Mouse (Mus musculus): ENCODE measurements around the gene Bok.

Gene Bok

GRCm38 (mm10) chr1:93689901-93690496 lies 4.5 kb downstream of the Bok start:
- DNase-seq (ENCODE audit: low spot score): no peak

GRCm38 (mm10) chr1:93691106-93691505 lies 5.6 kb downstream of the Bok start:
- DNase-seq (ENCODE audit: low spot score): no peak

- DNase-seq (ENCODE audit: low spot score): no peak
Observed at GRCm38 (mm10) chr1:93691786-93692357, 6.4 kb downstream of the Bok start.

GRCm38 (mm10) chr1:93692773-93693172 lies 7.3 kb downstream of the Bok start:
- no peak for DNase-seq (ENCODE audit: low spot score)

- no peak for DNase-seq (ENCODE audit: low spot score)
Observed at GRCm38 (mm10) chr1:93693502-93693901, 8.0 kb downstream of the Bok start.

- no peak for DNase-seq (ENCODE audit: low spot score)
Observed at GRCm38 (mm10) chr1:93693943-93694342, 8.5 kb downstream of the Bok start.

- no peak for DNase-seq (ENCODE audit: low spot score)
Observed at GRCm38 (mm10) chr1:93694966-93695365, 9.5 kb downstream of the Bok start.

GRCm38 (mm10) chr1:93697317-93697716 lies 11.9 kb downstream of the Bok start:
- DNase-seq (ENCODE audit: low spot score): no peak

- DNase-seq (ENCODE audit: low spot score): no peak
Observed at GRCm38 (mm10) chr1:93699159-93699558, 13.7 kb downstream of the Bok start.

GRCm38 (mm10) chr1:93702106-93702505 lies 16.6 kb downstream of the Bok start:
- DNase-seq (ENCODE audit: low spot score): no peak

- DNase-seq (ENCODE audit: low spot score): no peak
Observed at GRCm38 (mm10) chr1:93703472-93704048, 18.1 kb downstream of the Bok start.

- DNase-seq (ENCODE audit: low spot score): no peak
Observed at GRCm38 (mm10) chr1:93704341-93704740, 18.9 kb downstream of the Bok start.

GRCm38 (mm10) chr1:93705389-93705788 lies 19.9 kb downstream of the Bok start:
- DNase-seq (ENCODE audit: low spot score): no peak

- DNase-seq (ENCODE audit: low spot score): no peak
Observed at GRCm38 (mm10) chr1:93716166-93716565, 30.7 kb downstream of the Bok start.

- DNase-seq (ENCODE audit: low spot score): no peak
Observed at GRCm38 (mm10) chr1:93721557-93721956, 36.1 kb downstream of the Bok start.

- no peak for DNase-seq (ENCODE audit: low spot score)
Observed at GRCm38 (mm10) chr1:93724623-93725022, 39.2 kb downstream of the Bok start.

- no peak for DNase-seq (ENCODE audit: low spot score)
Observed at GRCm38 (mm10) chr1:93725665-93726064, 40.2 kb downstream of the Bok start.

- no peak for DNase-seq (ENCODE audit: low spot score)
Observed at GRCm38 (mm10) chr1:93726116-93726515, 40.7 kb downstream of the Bok start.

GRCm38 (mm10) chr1:93726974-93727373 lies 41.5 kb downstream of the Bok start:
- DNase-seq (ENCODE audit: low spot score): peak; percentile 53

- no peak for DNase-seq (ENCODE audit: low spot score)
Observed at GRCm38 (mm10) chr1:93731103-93731502, 45.6 kb downstream of the Bok start.

GRCm38 (mm10) chr1:93731880-93732281 lies 46.4 kb downstream of the Bok start:
- peak; percentile 41 for DNase-seq (ENCODE audit: low spot score)

- DNase-seq (ENCODE audit: low spot score): no peak
Observed at GRCm38 (mm10) chr1:93735859-93736258, 50.4 kb downstream of the Bok start.

GRCm38 (mm10) chr1:93737711-93738110 lies 52.3 kb downstream of the Bok start:
- no peak for DNase-seq (ENCODE audit: low spot score)

GRCm38 (mm10) chr1:93740671-93741070 lies 55.2 kb downstream of the Bok start:
- DNase-seq (ENCODE audit: low spot score): no peak

Data from retina, embryonic 14.5 days (tissue).